Comparison of ENCODE assay signal across 8 mouse cellular contexts in the genomic region with DNA sequence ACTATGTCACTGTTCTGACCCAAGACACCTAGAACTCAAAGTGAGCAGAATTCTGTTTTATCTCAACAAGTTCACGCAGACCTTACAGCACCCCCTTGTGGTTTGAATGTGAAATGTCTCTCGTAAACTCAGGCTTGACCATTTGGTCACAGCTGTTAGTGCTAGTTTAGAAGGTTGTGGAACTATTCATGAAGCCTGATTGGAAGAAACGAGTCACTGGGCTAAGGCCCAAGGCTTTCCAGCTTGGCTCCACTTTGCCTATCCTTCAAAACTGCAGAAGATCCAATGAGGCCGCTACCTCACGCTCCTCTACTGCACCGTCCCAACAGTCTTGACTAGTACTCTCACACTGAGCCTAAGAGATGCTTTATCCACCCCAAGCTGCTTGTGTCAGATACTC. TPM values are rescaled to one million over a fixed set of nuclear protein-coding genes. Genes with fewer than 3 reads are reported as not detected.
DNase-seq lines count a peak whose midpoint lies in the region; ATAC-seq and TF ChIP-seq lines count a peak whose summit lies in the region.

No protein-coding gene starts in this region.

- 75% methylated on average over 6 of the region's 6 CpGs for WGBS in forebrain, embryonic 14.5 days
- WGBS in forebrain, embryonic 13.5 days, result 72% methylated on average over 6 of the region's 6 CpGs
- WGBS in intestine, postnatal 0 days, result 63% methylated on average over 6 of the region's 6 CpGs

- H3K9me3 ChIP-seq in forebrain, embryonic 14.5 days (replicated peaks; ENCODE audit: control insufficient read depth, low read length), result no peaks in the 10 kb centered on the region
- H3K9me3 ChIP-seq in forebrain, embryonic 13.5 days (replicated peaks), result no peaks in the 10 kb centered on the region
- H3K9me3 ChIP-seq in intestine, postnatal 0 days (ENCODE audit: control insufficient read depth), result no peaks in the 10 kb centered on the region

- no peak overlapping the region for H3K9ac ChIP-seq in forebrain, embryonic 14.5 days (ENCODE audit: low read length)
- H3K9ac ChIP-seq in forebrain, embryonic 13.5 days, result no peak overlapping the region
- H3K9ac ChIP-seq in intestine, postnatal 0 days (ENCODE audit: low read depth, low read length), result no peak overlapping the region

- H3K36me3 ChIP-seq in forebrain, embryonic 14.5 days (ENCODE audit: control insufficient read depth, insufficient read depth, low read length), result peaks cover 72% of the 10 kb centered on the region
- H3K36me3 ChIP-seq in forebrain, embryonic 13.5 days (ENCODE audit: poor library complexity, severe bottlenecking), result peaks cover 69% of the 10 kb centered on the region
- H3K36me3 ChIP-seq in intestine, postnatal 0 days (ENCODE audit: control insufficient read depth, insufficient read depth), result peaks cover 32% of the 10 kb centered on the region

- H3K27ac ChIP-seq in forebrain, embryonic 14.5 days (ENCODE audit: low read depth, low read length), result no peak overlapping the region
- no peak overlapping the region for H3K27ac ChIP-seq in forebrain, embryonic 13.5 days
- H3K27ac ChIP-seq in intestine, postnatal 0 days (ENCODE audit: low read depth, low read length), result no peak overlapping the region

- no peak overlapping the region for H3K4me2 ChIP-seq in forebrain, embryonic 14.5 days (ENCODE audit: low read length)
- H3K4me2 ChIP-seq in forebrain, embryonic 13.5 days, result no peak overlapping the region
- no peak overlapping the region for H3K4me2 ChIP-seq in intestine, postnatal 0 days (replicated peaks; ENCODE audit: low read depth)

- no peaks in the 10 kb centered on the region for H3K4me1 ChIP-seq in forebrain, embryonic 14.5 days (ENCODE audit: control insufficient read depth, insufficient read depth, low read length)
- no peaks in the 10 kb centered on the region for H3K4me1 ChIP-seq in forebrain, embryonic 13.5 days
- H3K4me1 ChIP-seq in intestine, postnatal 0 days (replicated peaks; ENCODE audit: control insufficient read depth, insufficient read depth, low read length), result no peaks in the 10 kb centered on the region; the same call in 1 of the 2 replicates

- no peak; the same call in 1 of the 2 replicates for ATAC-seq in forebrain, embryonic 14.5 days
- no peak for ATAC-seq in forebrain, embryonic 13.5 days
- no peak for ATAC-seq in intestine, postnatal 0 days
- ATAC-seq in megakaryocyte, adult 5-6 weeks (ENCODE audit: poor library complexity, severe bottlenecking), result peak; percentile 77

- H3K4me3 ChIP-seq in forebrain, embryonic 14.5 days (ENCODE audit: low read depth, low read length), result no peak overlapping the region
- H3K4me3 ChIP-seq in forebrain, embryonic 13.5 days, result no peak overlapping the region
- H3K4me3 ChIP-seq in intestine, postnatal 0 days (ENCODE audit: low read depth, low read length), result no peak overlapping the region

- peak; percentile 84 for TF ChIP-seq CTCF in intestine, postnatal 0 days (IDR thresholded peaks at IDR 0.05; ENCODE audit: low read depth)

- peak; percentile 63 for DNase-seq in forebrain, embryonic 14.5 days (ENCODE audit: low spot score)
- peak; percentile 59 for DNase-seq in testis, postnatal 10 days (ENCODE audit: low spot score)
- DNase-seq in testis, postnatal 14 days (ENCODE audit: low spot score), result no peak
- peak; percentile 44 to 66 for DNase-seq in cerebellum, postnatal 36 days
- peak; percentile 53 for DNase-seq in thymus, postnatal 4 days

- H3K27me3 ChIP-seq in forebrain, embryonic 14.5 days (replicated peaks; ENCODE audit: control insufficient read depth, insufficient read depth, low read length), result no peaks in the 10 kb centered on the region
- H3K27me3 ChIP-seq in forebrain, embryonic 13.5 days, result no peaks in the 10 kb centered on the region
- no peaks in the 10 kb centered on the region for H3K27me3 ChIP-seq in intestine, postnatal 0 days (replicated peaks; ENCODE audit: control insufficient read depth, insufficient read depth, low read length)

RNA-seq across cellular contexts. Expression of a gene that starts 10.7 kb away (rescaled TPM):
- 26.9 and 28.1 TPM in 2 replicates for polyA plus RNA-seq in forebrain, embryonic 14.5 days (2014; fragmentation: Nextera tagmentation; extraction: Ambion mirVana)
- 20.2 and 21.5 TPM in 2 replicates for polyA plus RNA-seq in forebrain, embryonic 13.5 days (2015; fragmentation: Nextera tagmentation; extraction: Ambion mirVana)
- 21.7 and 22.1 TPM in 2 replicates for polyA plus RNA-seq in intestine, postnatal 0 days (2015; fragmentation: Nextera tagmentation; extraction: Ambion mirVana)
- 46.3 and 51.3 TPM in 2 replicates for total RNA-seq in megakaryocyte, adult 5-6 weeks (2015)
- total RNA-seq in megakaryocyte, adult 5-6 weeks (2017), result 72.7 and 92.4 TPM in 2 replicates

RNA-seq across cellular contexts. Expression of a gene that starts 18.6 kb away (rescaled TPM):
- polyA plus RNA-seq in forebrain, embryonic 14.5 days (2014; fragmentation: Nextera tagmentation; extraction: Ambion mirVana), result 11.2 and 11.4 TPM in 2 replicates
- polyA plus RNA-seq in forebrain, embryonic 13.5 days (2015; fragmentation: Nextera tagmentation; extraction: Ambion mirVana), result 11.1 and 11.8 TPM in 2 replicates
- 15.7 and 17.1 TPM in 2 replicates for polyA plus RNA-seq in intestine, postnatal 0 days (2015; fragmentation: Nextera tagmentation; extraction: Ambion mirVana)
- total RNA-seq in megakaryocyte, adult 5-6 weeks (2015), result 77.7 and 81.1 TPM in 2 replicates
- 77.6 and 82.9 TPM in 2 replicates for total RNA-seq in megakaryocyte, adult 5-6 weeks (2017)

RNA-seq across cellular contexts. Expression of a gene that starts 41.8 kb away (rescaled TPM):
- polyA plus RNA-seq in forebrain, embryonic 14.5 days (2014; fragmentation: Nextera tagmentation; extraction: Ambion mirVana), result not detected in 2 replicates
- not detected in 2 replicates for polyA plus RNA-seq in forebrain, embryonic 13.5 days (2015; fragmentation: Nextera tagmentation; extraction: Ambion mirVana)
- polyA plus RNA-seq in intestine, postnatal 0 days (2015; fragmentation: Nextera tagmentation; extraction: Ambion mirVana), result not detected in 2 replicates
- total RNA-seq in megakaryocyte, adult 5-6 weeks (2015), result 1.5 and 1.8 TPM in 2 replicates
- 1.8 and 2.0 TPM in 2 replicates for total RNA-seq in megakaryocyte, adult 5-6 weeks (2017)
